Mouse (Mus musculus) heart, postnatal 0 days (tissue): ENCODE results near the gene Kbtbd13.

Experiments
- CTCF ChIP-seq: IDR thresholded peaks from 2 replicates; pipeline ENCODE4 v1.5.1; 2016; ENCODE audit warnings: antibody characterized with exemption, control low read depth, low read depth
- EP300 ChIP-seq: IDR thresholded peaks from 2 replicates; pipeline ENCODE4 v1.6.1; 2016; ENCODE audit warnings: antibody characterized with exemption, low read depth

DNA sequence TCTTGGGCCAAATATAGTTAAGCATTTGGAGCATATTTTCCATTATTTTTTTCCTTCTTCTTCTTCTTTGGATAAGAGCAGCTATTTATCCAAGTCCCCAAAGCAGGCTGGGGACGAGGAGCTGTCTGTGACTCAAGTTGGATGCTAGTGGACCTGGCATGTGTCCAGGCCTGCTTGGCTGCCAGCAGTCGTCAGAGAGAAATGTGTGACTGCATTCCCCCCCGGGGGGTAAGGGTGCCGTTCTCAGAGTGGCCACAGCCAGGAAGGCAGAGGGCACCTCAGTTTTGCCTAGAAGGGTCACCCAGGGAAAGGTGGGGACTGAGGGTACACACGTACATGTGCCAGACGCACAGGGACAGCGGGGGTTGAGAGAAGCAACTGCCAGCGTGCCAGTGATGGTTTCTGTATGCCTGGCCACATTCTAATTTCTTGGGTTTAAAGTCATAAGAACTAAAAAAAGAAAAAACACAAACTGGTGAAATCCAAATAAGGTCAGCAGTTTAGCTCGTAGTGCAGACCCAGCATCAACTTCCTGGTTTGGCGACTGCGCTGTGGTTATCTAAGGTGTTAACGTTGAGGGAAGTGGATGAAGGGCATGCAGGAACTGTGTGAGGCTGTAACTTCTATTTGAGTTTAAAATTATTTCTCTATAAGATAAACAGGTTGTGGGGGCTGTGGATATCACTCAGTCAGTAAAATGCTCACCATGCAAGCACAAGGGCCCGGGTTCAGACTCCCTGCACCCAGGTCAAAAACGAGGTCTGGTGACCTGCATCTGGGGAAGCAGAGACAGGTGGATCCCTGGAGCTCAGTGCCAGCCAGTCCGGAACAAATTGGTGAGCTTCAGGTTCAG, 13.1 kb upstream of the Kbtbd13 start:
- TF ChIP-seq CTCF, result no peak
- TF ChIP-seq EP300, result no peak
